Mouse (Mus musculus) brain, embryonic 14.5 days (tissue): ENCODE results near the gene Aldoc. TPM values are rescaled to one million over a fixed set of nuclear protein-coding genes. Genes with fewer than 3 reads are reported as not detected.

Experiments used
- DNase-seq: peaks from one replicate; pipeline ENCODE4 v3.0.0-alpha.2; 2011; ENCODE audit warnings: low read depth
- CTCF ChIP-seq: fragments of 200-500 bp; IDR thresholded peaks from 2 replicates; pipeline ENCODE4 v1.5.1; 2012; ENCODE audit warnings: inconsistent platforms, mild to moderate bottlenecking, moderate library complexity, borderline replicate concordance; ENCODE audit not compliant: insufficient read depth, insufficient read length; ENCODE audit errors: extremely low read depth
- POLR2A ChIP-seq: fragments of 200-500 bp; IDR thresholded peaks from 2 replicates; pipeline ENCODE4 v1.6.1; 2012; ENCODE audit warnings: mild to moderate bottlenecking, inconsistent platforms, borderline replicate concordance; ENCODE audit not compliant: poor library complexity, insufficient read depth, insufficient read length, severe bottlenecking; ENCODE audit errors: extremely low read depth
- polyA plus RNA-seq: library from polyadenylated mRNA; depleted of rRNA; stranded (reverse); fragments of >200 nt; gene quantifications from 2 replicates; pipeline ENCODE4 v1.2.3, GENCODE M21; 2012

Aldoc gene
- polyA plus RNA-seq, 1 experiment, result 126 TPM

DNA sequence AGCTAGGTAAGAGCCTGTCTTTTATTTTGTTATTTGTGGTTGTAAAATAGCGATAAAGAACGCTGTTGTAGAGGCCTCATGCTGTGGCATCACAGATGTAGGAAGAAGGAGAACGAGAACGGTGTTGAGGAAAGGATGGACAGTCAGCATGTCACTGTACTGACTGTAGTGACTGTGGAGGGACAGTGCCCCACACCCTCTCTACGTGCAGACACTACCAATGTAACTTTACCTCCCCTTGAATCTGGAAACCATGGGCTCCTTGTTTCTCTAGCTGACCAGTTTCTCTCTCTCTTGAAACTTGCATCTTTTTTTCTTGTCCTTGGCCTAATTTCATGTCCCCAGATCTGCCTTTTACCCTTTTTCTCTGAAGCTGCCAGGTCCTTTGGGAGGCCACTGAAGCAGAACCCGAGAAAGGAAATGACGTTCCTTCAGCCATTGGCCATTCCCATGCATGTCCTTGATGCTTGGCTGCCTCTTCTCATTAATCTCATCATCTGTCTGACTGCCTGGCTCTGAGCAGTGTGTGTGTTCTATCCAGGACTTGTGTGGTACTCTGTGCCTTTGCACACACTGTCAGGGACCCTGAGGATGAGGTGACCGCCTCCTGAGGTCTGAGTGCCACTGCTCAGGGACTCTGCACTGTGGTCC, 11.8 kb upstream of the Aldoc start:
- no peak for TF ChIP-seq CTCF
- TF ChIP-seq POLR2A, result no peak
- no peak for DNase-seq

DNA sequence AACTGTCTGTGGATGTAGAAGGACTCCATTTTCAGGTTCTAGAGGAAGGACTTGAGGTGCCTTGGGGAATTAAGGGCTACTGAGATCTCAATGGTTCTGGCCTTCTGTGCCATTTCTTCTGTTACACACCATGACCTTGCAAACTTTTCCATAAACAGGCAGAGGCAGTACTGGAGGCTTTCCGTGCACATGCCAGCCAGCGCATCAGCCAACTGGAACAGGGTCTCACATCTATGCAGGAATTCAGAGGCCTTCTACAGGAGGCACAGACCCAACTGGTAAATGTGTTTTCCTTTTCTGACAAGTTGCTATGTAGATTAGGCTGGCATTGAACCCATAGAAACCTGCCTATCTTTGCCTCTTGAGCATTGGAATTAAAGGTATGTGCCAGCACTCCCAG, 9.1 kb upstream of the Aldoc start:
- DNase-seq, result no peak

DNA sequence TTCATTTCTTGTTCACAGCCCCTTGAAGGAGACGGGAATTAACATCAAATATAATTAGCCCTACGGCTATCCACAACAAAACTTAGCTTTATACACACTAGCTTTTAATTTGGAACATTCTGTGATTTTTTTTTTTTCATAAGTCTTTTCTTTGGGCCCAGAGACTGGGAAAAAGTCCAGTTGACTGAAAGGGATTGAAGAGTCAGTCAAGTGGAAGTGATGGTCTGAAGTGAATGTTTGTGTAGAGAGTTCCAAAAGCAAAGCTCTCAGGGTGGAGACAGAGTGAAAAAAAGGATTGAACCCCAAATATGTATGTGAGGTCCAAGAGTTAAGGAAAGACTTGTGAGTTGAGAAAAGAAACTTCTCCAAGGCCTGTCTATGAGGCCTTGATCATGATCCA, 4.4 kb upstream of the Aldoc start:
- DNase-seq, result peak; percentile 77
- TF ChIP-seq CTCF (no peak), POLR2A (no peak)

More for the DNA sequence above, 9.1 kb upstream of the Aldoc start:
- TF ChIP-seq CTCF, result no peak
- TF ChIP-seq POLR2A, result no peak

DNA sequence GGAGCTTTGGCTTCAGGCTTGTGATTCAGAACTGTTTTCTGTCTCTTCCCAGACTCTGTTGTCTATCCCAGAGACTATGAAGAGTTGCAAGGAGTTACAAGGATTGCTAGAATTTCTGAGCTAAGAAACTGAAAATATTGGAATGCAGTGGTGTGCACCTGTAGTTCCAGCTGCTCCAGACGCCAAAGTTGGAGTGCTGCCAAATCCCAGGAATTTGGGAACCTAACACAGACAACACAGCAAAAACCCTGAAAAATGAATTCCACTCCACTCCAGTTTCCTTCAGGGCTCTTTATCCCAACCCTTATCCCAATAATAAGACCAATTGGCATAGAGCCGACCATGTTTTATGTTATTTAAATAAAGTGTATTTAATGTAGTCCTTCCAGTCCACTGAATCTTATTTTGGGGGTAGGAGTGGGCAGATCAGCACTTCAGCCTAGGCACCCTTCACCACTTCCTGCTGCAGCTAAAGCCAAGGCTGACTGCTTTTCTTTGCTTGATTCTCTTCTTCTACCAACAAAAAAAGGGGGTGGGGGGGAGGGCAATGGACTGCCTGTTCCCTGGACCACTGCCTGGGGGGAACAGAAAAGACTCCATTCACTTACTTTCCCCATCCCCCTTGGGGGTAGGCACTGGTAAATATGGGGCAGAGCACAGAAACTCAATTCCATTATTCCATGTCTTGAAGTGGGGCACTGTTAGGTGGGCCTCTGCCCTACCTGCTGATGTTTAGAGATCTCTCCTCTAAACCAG, 514 bp upstream of the Aldoc start:
- peak; percentile 90 for DNase-seq
- TF ChIP-seq POLR2A (no peak), CTCF (no peak)

DNA sequence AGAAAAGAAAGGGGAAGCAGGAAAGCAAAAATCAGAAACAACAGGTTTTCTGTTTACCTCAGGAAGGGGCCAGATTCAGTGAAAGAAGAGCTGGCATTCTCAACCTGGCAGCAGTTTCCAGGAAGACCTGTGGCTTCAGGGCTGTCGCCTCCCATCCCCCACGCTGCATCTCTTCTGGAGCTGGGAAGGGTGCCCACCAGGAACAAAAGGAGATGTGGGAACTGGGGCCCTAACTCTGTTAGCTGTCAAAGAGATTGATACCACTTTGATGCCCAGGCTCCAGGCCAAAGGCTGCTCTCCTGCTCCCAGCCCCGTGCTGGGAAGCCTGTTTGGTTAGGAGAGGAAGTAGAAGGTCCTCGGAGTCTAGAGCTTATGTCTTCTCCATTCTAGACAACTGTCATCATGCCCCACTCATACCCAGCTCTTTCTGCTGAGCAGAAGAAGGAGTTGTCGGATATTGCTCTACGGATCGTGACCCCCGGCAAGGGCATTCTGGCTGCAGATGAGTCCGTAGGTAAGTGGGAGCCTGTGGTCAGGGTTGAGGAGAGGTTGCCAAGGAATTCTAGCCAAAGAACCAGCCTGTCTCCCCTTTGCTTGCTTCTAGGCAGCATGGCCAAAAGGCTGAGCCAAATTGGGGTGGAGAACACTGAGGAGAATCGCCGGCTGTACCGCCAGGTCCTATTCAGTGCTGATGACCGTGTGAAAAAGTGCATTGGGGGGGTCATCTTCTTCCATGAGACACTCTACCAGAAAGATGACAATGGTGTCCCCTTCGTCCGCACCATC, 1.4 kb downstream of the Aldoc start:
- TF ChIP-seq POLR2A (no peak), CTCF (no peak)
- peak; percentile 91 for DNase-seq

DNA sequence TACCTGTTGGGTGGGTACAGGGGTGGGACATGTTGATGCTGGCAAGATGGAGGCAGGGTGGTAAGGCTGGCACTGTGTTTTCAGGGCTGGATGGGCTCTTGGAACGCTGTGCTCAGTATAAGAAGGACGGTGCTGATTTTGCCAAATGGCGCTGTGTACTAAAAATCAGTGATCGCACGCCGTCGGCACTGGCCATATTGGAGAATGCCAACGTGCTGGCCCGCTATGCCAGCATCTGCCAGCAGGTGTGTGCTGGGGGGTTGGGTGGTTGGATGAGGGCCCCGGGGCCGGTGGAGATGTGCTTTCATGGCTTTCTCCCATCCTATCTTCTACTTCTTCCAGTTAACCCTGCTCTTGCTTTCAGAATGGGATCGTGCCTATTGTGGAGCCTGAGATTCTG, 2.2 kb downstream of the Aldoc start:
- no peak for DNase-seq
- TF ChIP-seq POLR2A (no peak), CTCF (no peak)

DNA sequence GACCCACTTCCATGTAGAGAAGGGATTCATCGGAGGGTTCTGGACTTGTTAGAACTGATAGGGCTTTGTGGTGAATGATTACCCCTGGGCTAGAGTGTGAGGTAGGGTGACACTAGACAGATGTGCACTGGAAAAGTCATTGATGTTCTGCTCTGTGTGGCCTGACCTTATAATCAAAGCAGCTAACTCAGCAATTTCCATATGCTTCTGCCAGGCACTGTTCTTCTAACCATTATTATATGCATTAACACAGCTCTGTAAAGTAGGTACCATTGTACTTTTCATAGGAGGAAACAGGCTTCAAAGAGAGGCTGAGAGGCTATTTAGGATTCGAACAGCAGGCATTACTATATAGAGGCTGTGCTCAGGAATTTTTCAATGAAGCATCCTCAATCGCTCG, 4.4 kb downstream of the Aldoc start:
- no peak for TF ChIP-seq POLR2A
- no peak for DNase-seq

DNA sequence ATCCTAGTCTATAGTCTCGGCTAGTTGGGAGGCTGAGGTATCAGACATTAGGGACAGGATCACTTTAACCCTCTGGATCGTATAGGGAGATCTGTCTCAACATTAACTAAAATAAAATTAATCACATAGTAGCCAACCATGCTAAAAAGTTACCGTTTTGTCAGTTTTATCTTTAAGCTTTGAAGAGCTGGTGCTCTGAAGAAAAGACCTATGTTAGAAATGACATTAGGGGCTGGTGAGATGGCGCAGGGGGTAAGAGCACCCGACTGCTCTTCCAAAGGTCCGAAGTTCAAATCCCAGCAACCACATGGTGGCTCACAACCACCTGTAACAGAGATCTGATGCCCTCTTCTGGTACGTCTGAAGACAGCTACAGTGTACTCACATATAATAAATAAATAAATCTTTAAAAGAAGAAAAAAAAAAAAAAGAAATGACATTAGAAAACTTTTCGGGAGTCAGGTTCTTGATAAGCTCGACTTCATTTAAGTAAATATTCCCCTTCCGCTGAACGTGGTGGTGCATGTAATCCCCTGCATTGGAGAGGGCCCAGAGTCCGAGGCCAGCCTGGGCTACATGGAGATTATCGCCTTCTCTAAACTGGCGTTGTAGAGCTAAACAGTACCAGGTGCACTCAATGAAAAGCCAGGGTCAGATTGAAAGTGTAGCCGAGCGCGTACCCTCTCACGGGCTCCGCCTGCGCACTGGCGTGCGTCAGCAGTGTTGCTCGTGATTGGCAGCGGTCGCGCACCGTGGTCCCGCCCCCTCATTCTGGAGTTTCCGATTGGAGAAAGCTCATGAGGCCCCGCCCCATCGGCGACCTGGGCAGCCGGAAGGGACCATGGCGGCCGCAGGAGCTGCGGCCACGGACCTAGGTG, 5.1 kb downstream of the Aldoc start, which contains the start of gene Pigs:
Pigs (plus strand) TSS at position 782 of the 878 bp plus-strand sequence.
- peak; percentile 98 for DNase-seq
- TF ChIP-seq POLR2A (peak; percentile 68; the same call in 1 of the 2 replicates), CTCF (no peak)

DNA sequence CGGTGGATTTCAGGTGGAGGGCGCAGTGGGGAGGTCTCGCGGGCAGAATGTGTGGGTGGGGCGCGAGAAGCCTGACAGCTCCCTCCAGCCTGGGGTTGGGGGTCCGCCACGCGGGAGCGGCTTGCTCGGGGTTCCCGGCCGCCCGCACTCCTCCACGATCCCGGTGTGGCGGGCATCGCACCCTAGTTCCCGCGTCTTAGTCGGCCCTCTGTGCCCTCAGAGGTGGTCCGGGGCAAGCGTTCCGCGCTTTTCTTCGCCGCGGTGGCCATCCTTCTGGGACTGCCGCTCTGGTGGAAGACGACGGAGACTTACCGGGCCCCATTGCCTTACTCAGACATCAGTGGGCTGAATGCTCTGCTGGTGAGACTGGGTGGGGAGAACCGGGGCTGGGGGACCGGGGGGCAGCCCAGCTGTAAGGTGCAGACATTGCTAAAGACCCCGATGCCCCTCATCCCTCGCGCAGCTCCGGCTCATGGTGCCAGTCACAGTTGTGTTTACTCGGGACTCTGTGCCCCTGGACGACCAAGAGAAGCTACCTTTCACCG, 5.8 kb downstream of the Aldoc start:
- TF ChIP-seq POLR2A, result no peak
- no peak for TF ChIP-seq CTCF
- no peak for DNase-seq

DNA sequence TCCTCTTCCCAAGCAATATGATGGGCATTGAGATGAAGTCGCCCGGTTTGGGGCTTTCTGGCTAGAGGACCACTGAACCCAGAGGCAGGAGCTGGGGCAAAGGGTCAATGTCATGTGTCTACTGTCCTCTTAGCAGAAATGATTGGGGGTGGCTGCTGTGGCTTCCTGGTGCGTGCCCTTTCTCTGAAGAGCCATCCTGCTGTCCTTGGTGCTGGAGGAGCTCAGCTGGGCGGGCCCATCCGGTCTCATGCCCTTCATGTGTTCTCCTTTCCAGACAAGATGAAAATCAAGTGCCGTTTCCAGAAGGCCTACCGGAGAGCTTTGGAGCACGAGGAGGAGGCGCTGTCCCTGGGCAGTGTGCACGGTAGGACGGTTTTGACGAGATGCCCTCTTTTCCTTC, 9.9 kb downstream of the Aldoc start:
- TF ChIP-seq POLR2A (no peak), CTCF (no peak)
- DNase-seq, result no peak

DNA sequence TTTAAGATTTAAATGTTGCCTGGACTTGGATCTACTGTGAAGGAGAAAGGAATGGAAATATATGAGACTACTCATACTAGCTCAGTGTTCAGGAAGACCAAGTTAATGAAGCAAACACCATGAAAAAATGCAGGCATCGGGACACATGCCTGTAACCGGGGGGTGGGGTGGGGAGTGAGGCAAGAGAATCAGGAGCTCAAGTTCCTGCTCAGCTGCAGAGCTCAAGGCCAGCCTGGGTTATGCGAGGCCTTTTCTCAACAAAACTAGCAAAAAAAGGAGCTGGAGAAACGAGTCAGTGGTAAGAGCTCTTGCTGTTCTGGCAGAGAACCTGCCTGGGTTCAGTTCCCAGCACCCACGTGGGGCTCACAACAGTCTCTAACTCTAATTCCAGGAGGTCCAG, 11.2 kb downstream of the Aldoc start:
- DNase-seq, result no peak
- TF ChIP-seq POLR2A, result no peak
- no peak for TF ChIP-seq CTCF

DNA sequence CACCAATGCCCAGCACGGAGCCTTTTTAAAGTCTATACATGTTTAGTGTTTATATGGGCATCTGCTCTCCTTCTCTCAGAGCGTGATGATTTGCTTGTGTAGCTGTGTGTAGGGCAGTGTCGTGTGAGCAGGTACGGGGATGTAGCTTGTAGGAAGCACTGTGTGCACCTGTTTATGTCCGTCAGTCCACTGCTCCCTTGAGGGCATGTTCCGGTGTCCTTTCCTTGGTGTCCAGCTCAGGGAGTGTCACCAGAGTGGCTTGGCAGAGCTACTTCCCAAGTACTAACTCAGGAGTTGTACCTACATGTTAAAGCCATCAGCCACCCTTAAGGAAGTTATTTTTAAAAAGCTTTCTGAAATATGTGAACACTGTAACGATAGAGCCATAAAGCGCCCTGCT, 14.3 kb downstream of the Aldoc start:
- TF ChIP-seq POLR2A (no peak), CTCF (no peak)
- DNase-seq, result no peak
